Mouse (Mus musculus) stomach, embryonic 14.5 days (tissue): ENCODE measurements around the gene Rgs8. TPM values are rescaled to one million over a fixed set of nuclear protein-coding genes. Genes with fewer than 3 reads are reported as not detected.
A peak's percentile ranks its signal among the peaks of the same experiment; 100 is the strongest.

ENCODE experiments used
- ATAC-seq: fragments of 200-750 bp; cut with Nextera tagmentation; 2 replicates; pipeline ENCODE4 v1.8.0; 2017; ENCODE audit warnings: low read depth, moderate TSS enrichment; ENCODE audit not compliant: insufficient number of reproducible peaks, insufficient read depth, low FRiP score
- H3K27ac ChIP-seq: fragments of 300-500 bp; sonication (generic); 2 replicates; pipeline ENCODE4 v1.5.1; 2014; ENCODE audit warnings: mild to moderate bottlenecking, low read length, moderate library complexity, mixed read lengths
- H3K27me3 ChIP-seq: fragments of 300-500 bp; sonication (generic); 2 replicates; pipeline ENCODE4 v1.6.1; 2014; ENCODE audit warnings: low read length, control low read depth, mixed read lengths; ENCODE audit not compliant: control insufficient read depth, insufficient read depth
- H3K36me3 ChIP-seq: fragments of 300-500 bp; sonication (generic); 2 replicates; pipeline ENCODE4 v1.6.1; 2014; ENCODE audit warnings: mild to moderate bottlenecking, control low read depth, low read length, moderate library complexity, mixed read lengths; ENCODE audit not compliant: control insufficient read depth, insufficient read depth
- H3K4me1 ChIP-seq: fragments of 300-500 bp; sonication (generic); 2 replicates; pipeline ENCODE4 v1.6.1; 2014; ENCODE audit warnings: low read length, control low read depth, mixed read lengths; ENCODE audit not compliant: control insufficient read depth, insufficient read depth
- H3K4me2 ChIP-seq: fragments of 300-500 bp; sonication (generic); replicated peaks from 2 replicates; pipeline ENCODE4 v1.6.1; 2014; ENCODE audit warnings: low read depth, low read length, control low read depth
- H3K4me3 ChIP-seq: fragments of 300-500 bp; sonication (generic); 2 replicates; pipeline ENCODE4 v1.5.1; 2014; ENCODE audit warnings: low read depth, low read length, control low read depth
- H3K9ac ChIP-seq: fragments of 300-500 bp; sonication (generic); replicated peaks from 2 replicates; pipeline ENCODE4 v1.6.1; 2014; ENCODE audit warnings: low read depth, mild to moderate bottlenecking, control low read depth, low read length, moderate library complexity, mixed read lengths
- H3K9me3 ChIP-seq: fragments of 300-500 bp; sonication (generic); 2 replicates; pipeline ENCODE4 v1.6.1; 2016; ENCODE audit warnings: low read depth, low read length, control low read depth; ENCODE audit not compliant: control insufficient read depth
- WGBS: fragments of 180-500 bp; shearing (Covaris S2); extraction: QIAGEN DNeasy Blood & Tissue Kit; methylation state at CpG from one replicate; pipeline ENCODE4 v1.1.7; 2014; 5-methylcytosine and 5-hydroxymethylcytosine counted together
- polyA plus RNA-seq: library from polyadenylated mRNA; unstranded; fragments of >200 nt; fragmentation: Nextera tagmentation; extraction: Ambion mirVana; gene quantifications from 2 replicates; pipeline ENCODE4 v1.2.1, GENCODE M21; 2014

Rgs8 gene
- polyA plus RNA-seq, 1 experiment from 2014 or later = 0.41 TPM

GRCm38 (mm10) chr1:153703445-153703991 lies 50.7 kb downstream of the Rgs8 start:
- Histone ChIP-seq H3K9ac (no peak overlapping the region), H3K27me3 (no peaks in the 10 kb centered on the region), H3K4me1 (peaks cover 8% of the 10 kb centered on the region; the same call in 1 of the 2 replicates), H3K9me3 (no peaks in the 10 kb centered on the region), H3K4me2 (no peak overlapping the region), H3K4me3 (no peak overlapping the region), H3K36me3 (no peaks in the 10 kb centered on the region), H3K27ac (no peak overlapping the region)
- peak; percentile 20; the same call in 1 of the 2 replicates for ATAC-seq
- WGBS = 17% methylated on average over 12 of the region's 12 CpGs

- no peaks in the 10 kb centered on the region for H3K9me3 ChIP-seq
- H3K9ac ChIP-seq = no peak overlapping the region
- ATAC-seq = no peak
- H3K27me3 ChIP-seq = no peaks in the 10 kb centered on the region
- H3K4me1 ChIP-seq = peaks cover 8% of the 10 kb centered on the region; the same call in 1 of the 2 replicates
- H3K36me3 ChIP-seq = no peaks in the 10 kb centered on the region
- no peak overlapping the region for H3K4me2 ChIP-seq
- H3K27ac ChIP-seq = no peak overlapping the region; the same call in 1 of the 2 replicates
- H3K4me3 ChIP-seq = no peak overlapping the region
- whole genome bisulfite sequencing = 16% methylated on average over 7 of the region's 7 CpGs
Measured at GRCm38 (mm10) chr1:153704174-153704573, 51.3 kb downstream of the Rgs8 start.

GRCm38 (mm10) chr1:153704996-153705395 lies 52.2 kb downstream of the Rgs8 start:
- no peak for ATAC-seq
- H3K4me2 ChIP-seq = no peak overlapping the region
- H3K27ac ChIP-seq = no peak overlapping the region
- peaks cover 8% of the 10 kb centered on the region; the same call in 1 of the 2 replicates for H3K4me1 ChIP-seq
- no peaks in the 10 kb centered on the region for H3K9me3 ChIP-seq
- H3K9ac ChIP-seq = no peak overlapping the region
- 29% methylated on average over 3 of the region's 3 CpGs for WGBS
- no peaks in the 10 kb centered on the region for H3K36me3 ChIP-seq
- H3K4me3 ChIP-seq = no peak overlapping the region
- H3K27me3 ChIP-seq = no peaks in the 10 kb centered on the region

- WGBS = 87% methylated on average over 5 of the region's 5 CpGs
- no peak overlapping the region for H3K4me3 ChIP-seq
- no peaks in the 10 kb centered on the region for H3K9me3 ChIP-seq
- peaks cover 8% of the 10 kb centered on the region; the same call in 1 of the 2 replicates for H3K4me1 ChIP-seq
- H3K4me2 ChIP-seq = no peak overlapping the region
- no peak overlapping the region for H3K9ac ChIP-seq
- no peak for ATAC-seq
- no peaks in the 10 kb centered on the region for H3K36me3 ChIP-seq
- H3K27ac ChIP-seq = no peak overlapping the region
- no peaks in the 10 kb centered on the region for H3K27me3 ChIP-seq
Measured at GRCm38 (mm10) chr1:153708626-153709025, 55.8 kb downstream of the Rgs8 start.

GRCm38 (mm10) chr1:153709451-153709850 lies 56.6 kb downstream of the Rgs8 start:
- 33% methylated on average over 5 of the region's 5 CpGs for WGBS
- ATAC-seq = no peak

GRCm38 (mm10) chr1:153711544-153712262 lies 58.9 kb downstream of the Rgs8 start:
- Histone ChIP-seq H3K4me1 (no peaks in the 10 kb centered on the region), H3K4me2 (no peak overlapping the region), H3K36me3 (no peaks in the 10 kb centered on the region), H3K9ac (no peak overlapping the region), H3K27me3 (no peaks in the 10 kb centered on the region), H3K27ac (no peak overlapping the region), H3K4me3 (no peak overlapping the region), H3K9me3 (no peaks in the 10 kb centered on the region)
- 47% methylated on average over 3 of the region's 3 CpGs for WGBS
- ATAC-seq = peak; percentile 37; the same call in 1 of the 2 replicates

More at GRCm38 (mm10) chr1:153709451-153709850, 56.6 kb downstream of the Rgs8 start:
- H3K9me3 ChIP-seq = no peaks in the 10 kb centered on the region
- no peak overlapping the region for H3K27ac ChIP-seq
- no peaks in the 10 kb centered on the region for H3K36me3 ChIP-seq
- H3K9ac ChIP-seq = no peak overlapping the region
- H3K4me2 ChIP-seq = no peak overlapping the region
- H3K4me3 ChIP-seq = no peak overlapping the region
- no peaks in the 10 kb centered on the region for H3K27me3 ChIP-seq
- H3K4me1 ChIP-seq = peaks cover under 1% of the 10 kb centered on the region; the same call in 1 of the 2 replicates

- no peak overlapping the region for H3K27ac ChIP-seq
- WGBS = 96% methylated on average over 2 of the region's 2 CpGs
Measured at GRCm38 (mm10) chr1:153712633-153713032, 59.8 kb downstream of the Rgs8 start.

GRCm38 (mm10) chr1:153717990-153718389 lies 65.2 kb downstream of the Rgs8 start:
- 86% methylated on average over 1 of the region's 1 CpGs for WGBS
- no peak overlapping the region for H3K4me2 ChIP-seq

More at GRCm38 (mm10) chr1:153712633-153713032, 59.8 kb downstream of the Rgs8 start:
- Histone ChIP-seq H3K9ac (no peak overlapping the region), H3K4me2 (no peak overlapping the region), H3K27me3 (no peaks in the 10 kb centered on the region), H3K4me3 (no peak overlapping the region), H3K36me3 (no peaks in the 10 kb centered on the region), H3K4me1 (no peaks in the 10 kb centered on the region), H3K9me3 (no peaks in the 10 kb centered on the region)
- no peak for ATAC-seq

More at GRCm38 (mm10) chr1:153717990-153718389, 65.2 kb downstream of the Rgs8 start:
- H3K4me1 ChIP-seq = no peaks in the 10 kb centered on the region
- H3K27me3 ChIP-seq = no peaks in the 10 kb centered on the region
- no peak overlapping the region for H3K4me3 ChIP-seq
- no peak overlapping the region for H3K27ac ChIP-seq
- no peaks in the 10 kb centered on the region for H3K9me3 ChIP-seq
- no peaks in the 10 kb centered on the region for H3K36me3 ChIP-seq
- no peak overlapping the region for H3K9ac ChIP-seq
- no peak for ATAC-seq
